Mouse (Mus musculus) limb, embryonic 10.5 days (tissue): ENCODE data around the gene Adam19. TPM values are rescaled to one million over a fixed set of nuclear protein-coding genes. Genes with fewer than 3 reads are reported as not detected.
"Not testable (repeated sequence)": the region's sequence is repeated elsewhere in the genome, so short reads cannot be mapped to it uniquely, and the experiment has no call there.

Experiments used
- DNase-seq: peaks from one replicate; pipeline ENCODE4 v3.0.0-alpha.2; 2017; ENCODE audit warnings: low spot score
- H3K27ac ChIP-seq: fragments of 300-500 bp; sonication (generic); 2 replicates; pipeline ENCODE4 v1.5.1; 2016; ENCODE audit warnings: mild to moderate bottlenecking
- H3K27me3 ChIP-seq: fragments of 300-500 bp; sonication (generic); 2 replicates; pipeline ENCODE4 v1.6.1; 2016; ENCODE audit warnings: low read depth, mild to moderate bottlenecking; ENCODE audit not compliant: poor library complexity, severe bottlenecking
- H3K36me3 ChIP-seq: fragments of 300-500 bp; sonication (generic); 2 replicates; pipeline ENCODE4 v1.6.1; 2016; ENCODE audit warnings: mild to moderate bottlenecking, moderate library complexity
- H3K4me1 ChIP-seq: fragments of 300-500 bp; sonication (generic); 2 replicates; pipeline ENCODE4 v1.6.1; 2016
- H3K4me3 ChIP-seq: fragments of 300-500 bp; sonication (generic); 2 replicates; pipeline ENCODE4 v1.5.1; 2016; ENCODE audit warnings: mild to moderate bottlenecking, moderate library complexity
- H3K9me3 ChIP-seq: fragments of 300-500 bp; sonication (generic); replicated peaks from 2 replicates; pipeline ENCODE4 v1.6.1; 2016; ENCODE audit warnings: mild to moderate bottlenecking
- WGBS: fragments of 180-500 bp; shearing (Covaris S2); methylation state at CpG from one replicate; pipeline ENCODE4 v1.1.7; 2016; 5-methylcytosine and 5-hydroxymethylcytosine counted together
- polyA plus RNA-seq: library from polyadenylated mRNA; unstranded; fragments of >200 nt; fragmentation: Nextera tagmentation; extraction: Ambion mirVana; gene quantifications from 2 replicates; pipeline ENCODE4 v1.2.1, GENCODE M21; 2016

Adam19 gene
- polyA plus RNA-seq, 1 experiment from 2014 or later: 14.4 TPM

DNA sequence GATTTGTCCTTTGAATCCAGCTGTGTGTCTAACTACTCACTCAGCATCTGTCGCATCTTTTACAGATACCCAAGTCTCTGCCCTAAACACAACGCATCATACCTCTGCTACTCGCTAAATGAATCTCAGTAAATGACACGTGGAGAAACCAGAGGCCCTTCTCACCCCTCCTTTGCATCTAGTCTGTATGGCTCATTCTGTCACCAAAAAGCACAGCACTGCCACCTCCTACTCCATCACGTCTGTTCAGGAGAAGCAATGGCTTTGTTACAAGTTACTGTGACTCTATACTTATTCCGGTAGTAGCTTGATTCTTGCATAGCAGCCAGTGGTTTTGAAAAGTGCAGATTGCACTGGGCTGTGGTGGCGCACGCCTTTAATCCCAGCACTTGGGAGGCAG, 101.2 kb downstream of the Adam19 start:
- no peak overlapping the region for H3K4me3 ChIP-seq
- no peaks in the 10 kb centered on the region for H3K4me1 ChIP-seq
- no peak overlapping the region for H3K27ac ChIP-seq
- H3K9me3 ChIP-seq: no peaks in the 10 kb centered on the region
- H3K36me3 ChIP-seq: no peaks in the 10 kb centered on the region
- no peaks in the 10 kb centered on the region for H3K27me3 ChIP-seq
- DNase-seq: no peak
- 88% methylated on average over 8 of the region's 8 CpGs for WGBS

DNA sequence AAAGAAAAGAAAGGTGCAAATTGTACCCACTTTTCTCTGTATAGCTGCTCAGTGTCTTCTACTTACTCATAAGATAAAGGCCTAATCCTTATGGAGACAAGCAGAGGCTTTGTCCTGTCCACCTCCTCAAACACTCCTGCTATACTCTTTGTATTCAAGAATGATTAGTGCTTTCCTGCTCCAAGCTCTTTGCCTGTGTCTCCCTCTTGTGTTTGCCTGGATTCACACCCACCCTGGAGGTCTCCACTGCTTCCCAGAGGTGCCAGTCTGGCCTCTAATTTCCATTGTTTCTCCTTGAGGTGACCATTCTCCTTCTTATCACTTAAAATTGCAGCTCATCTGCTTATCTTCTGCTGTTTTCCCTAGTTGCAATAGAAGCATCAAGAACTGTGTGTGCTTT, 101.7 kb downstream of the Adam19 start:
- no peak for DNase-seq
- H3K9me3 ChIP-seq: no peaks in the 10 kb centered on the region
- no peak overlapping the region for H3K27ac ChIP-seq
- H3K4me1 ChIP-seq: no peaks in the 10 kb centered on the region
- no peaks in the 10 kb centered on the region for H3K36me3 ChIP-seq
- H3K4me3 ChIP-seq: no peak overlapping the region
- no peaks in the 10 kb centered on the region for H3K27me3 ChIP-seq

DNA sequence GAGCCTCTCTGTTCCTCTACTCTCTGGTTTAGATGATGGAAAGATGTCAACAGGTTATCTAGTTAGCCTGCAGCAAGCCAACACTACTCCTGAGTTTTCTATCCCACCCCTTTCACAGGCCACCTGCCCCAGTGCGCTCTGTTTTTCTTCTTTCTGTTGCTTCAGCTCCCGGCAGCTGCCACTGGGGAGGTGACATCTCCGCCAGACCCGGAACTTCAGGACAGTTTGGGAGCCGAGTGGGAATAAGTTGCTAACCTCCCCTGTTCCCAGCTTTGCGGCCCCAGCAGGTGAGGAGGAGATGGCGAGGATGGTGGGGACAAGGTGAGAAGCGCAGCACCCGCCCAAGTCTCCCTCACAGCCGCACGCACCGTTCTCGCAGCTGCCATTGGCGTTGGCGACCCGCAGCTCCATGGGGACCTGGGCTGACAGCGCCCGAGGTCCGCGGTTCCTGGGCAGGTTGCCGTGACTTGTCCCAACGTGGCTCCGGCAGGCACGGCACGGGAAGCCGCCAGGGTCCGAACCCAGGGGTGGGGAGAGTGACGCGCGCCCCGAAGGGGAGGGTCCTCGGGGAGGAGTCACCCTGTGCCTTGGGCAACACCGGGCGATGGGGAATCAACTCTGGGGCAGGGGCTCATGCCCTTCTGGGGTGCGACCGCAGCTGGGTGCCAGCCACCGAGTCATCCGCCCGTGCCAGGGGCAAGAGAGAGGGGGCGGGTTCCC, 110.2 kb downstream of the Adam19 start, which contains the start of gene Nipal4:
TSS of gene Nipal4 (minus strand) at position 643 of the 720 bp plus-strand sequence.
- under 1% methylated on average over 40 of the region's 40 CpGs for WGBS
- Histone ChIP-seq H3K36me3 (no peaks in the 10 kb centered on the region), H3K27ac (peak within 1 kb of the TSS; percentile 59), H3K4me3 (peak within 1 kb of the TSS; percentile 65), H3K9me3 (no peaks in the 10 kb centered on the region), H3K27me3 (peaks cover 55% of the 10 kb centered on the region), H3K4me1 (peaks cover 16% of the 10 kb centered on the region)
- DNase-seq: peak; percentile 50

DNA sequence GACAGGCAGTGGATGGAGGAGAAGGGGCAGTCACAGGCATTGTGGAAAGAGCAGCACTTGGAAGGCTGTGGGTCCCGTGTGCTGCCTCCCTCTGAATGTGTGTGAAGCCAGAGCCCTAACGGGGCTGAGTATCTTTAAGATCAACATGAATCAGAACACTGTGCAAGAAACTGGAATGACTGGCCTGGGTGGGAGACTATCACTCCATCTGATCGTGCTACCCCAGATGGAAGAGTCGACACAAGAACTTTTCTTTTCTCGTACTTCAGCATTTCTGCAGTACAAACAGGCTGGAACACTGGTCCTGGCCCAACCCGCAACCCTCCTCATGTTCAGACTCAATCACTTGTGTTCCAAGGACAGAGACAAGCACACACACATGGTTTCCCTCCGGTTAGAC, 112.7 kb downstream of the Adam19 start:
- Histone ChIP-seq H3K4me3 (no peak overlapping the region), H3K9me3 (no peaks in the 10 kb centered on the region), H3K27ac (no peak overlapping the region), H3K27me3 (peaks cover 50% of the 10 kb centered on the region), H3K4me1 (peaks cover 16% of the 10 kb centered on the region), H3K36me3 (no peaks in the 10 kb centered on the region)
- WGBS: 94% methylated on average over 7 of the region's 7 CpGs
- DNase-seq: no peak

DNA sequence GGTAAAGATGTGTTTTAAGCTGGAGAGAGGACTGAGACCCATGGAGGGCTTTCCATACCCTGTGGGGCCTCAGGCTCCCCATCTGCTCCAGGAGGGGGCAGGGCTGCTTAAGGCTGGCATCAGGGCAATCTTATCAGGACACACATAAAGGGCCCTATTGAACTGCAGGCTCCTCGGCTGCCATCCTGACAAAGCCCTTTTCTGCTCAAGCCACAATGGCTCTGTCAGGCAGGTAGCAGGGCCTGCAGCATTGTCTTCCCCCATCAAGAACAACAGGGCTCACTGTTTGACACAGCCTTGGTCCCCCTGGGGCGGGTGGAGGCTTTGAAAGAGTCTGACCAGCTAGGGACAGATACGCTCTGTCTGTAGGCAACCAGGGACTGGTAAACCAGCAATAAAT, 114.1 kb downstream of the Adam19 start:
- Histone ChIP-seq H3K4me1 (peaks cover 16% of the 10 kb centered on the region), H3K36me3 (no peaks in the 10 kb centered on the region), H3K9me3 (no peaks in the 10 kb centered on the region), H3K4me3 (no peak overlapping the region), H3K27ac (no peak overlapping the region), H3K27me3 (peaks cover 37% of the 10 kb centered on the region)
- DNase-seq: no peak
- 72% methylated on average over 3 of the region's 3 CpGs for WGBS

DNA sequence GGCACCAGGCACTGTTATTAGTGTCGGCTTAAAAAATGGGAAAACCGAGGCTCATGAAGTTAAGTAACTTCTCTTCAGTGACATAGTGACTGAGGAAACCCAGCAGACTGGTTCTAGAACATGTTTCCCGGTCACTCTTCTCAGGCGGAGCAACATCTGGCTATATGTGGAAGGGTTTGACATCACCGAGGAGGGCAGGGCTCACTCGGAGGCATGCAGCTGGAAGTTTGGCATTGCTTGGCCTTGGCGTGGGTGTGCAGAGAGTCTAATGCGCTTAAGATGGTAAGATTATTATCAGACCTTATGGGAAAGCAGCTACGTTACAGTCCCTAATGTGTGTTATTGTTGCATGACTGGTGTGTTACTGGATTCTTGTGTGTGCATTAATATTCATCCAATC, 116.3 kb downstream of the Adam19 start:
- no peak overlapping the region for H3K4me3 ChIP-seq
- H3K27me3 ChIP-seq: peaks cover 15% of the 10 kb centered on the region
- 95% methylated on average over 9 of the region's 9 CpGs for WGBS
- no peak for DNase-seq
- peaks cover 7% of the 10 kb centered on the region; the same call in 1 of the 2 replicates for H3K4me1 ChIP-seq
- H3K9me3 ChIP-seq: no peaks in the 10 kb centered on the region
- no peak overlapping the region for H3K27ac ChIP-seq
- H3K36me3 ChIP-seq: no peaks in the 10 kb centered on the region

DNA sequence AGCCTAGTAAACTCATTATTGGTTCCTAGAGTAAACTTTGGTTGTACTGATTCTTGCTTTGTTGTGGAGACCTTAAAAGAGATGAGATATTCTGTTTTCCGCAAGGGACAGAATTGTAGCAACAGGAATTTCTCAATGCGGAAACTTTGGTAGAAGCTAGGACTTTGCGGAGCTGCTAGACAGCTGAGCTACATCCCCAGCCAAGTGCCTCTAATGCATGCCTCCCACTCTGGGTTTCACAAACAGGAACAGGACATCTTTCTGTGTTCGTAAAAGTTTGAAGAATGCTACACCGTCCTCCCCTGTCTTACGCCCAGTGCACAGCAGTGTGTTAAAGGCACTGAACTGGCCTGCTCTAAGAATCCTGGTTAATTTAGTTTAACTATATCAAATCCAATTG, 120.4 kb downstream of the Adam19 start:
- Histone ChIP-seq H3K9me3 (no peaks in the 10 kb centered on the region), H3K36me3 (no peaks in the 10 kb centered on the region), H3K4me3 (no peak overlapping the region), H3K27ac (no peak overlapping the region), H3K27me3 (no peaks in the 10 kb centered on the region), H3K4me1 (no peaks in the 10 kb centered on the region)
- 94% methylated on average over 6 of the region's 6 CpGs for WGBS
- no peak for DNase-seq

DNA sequence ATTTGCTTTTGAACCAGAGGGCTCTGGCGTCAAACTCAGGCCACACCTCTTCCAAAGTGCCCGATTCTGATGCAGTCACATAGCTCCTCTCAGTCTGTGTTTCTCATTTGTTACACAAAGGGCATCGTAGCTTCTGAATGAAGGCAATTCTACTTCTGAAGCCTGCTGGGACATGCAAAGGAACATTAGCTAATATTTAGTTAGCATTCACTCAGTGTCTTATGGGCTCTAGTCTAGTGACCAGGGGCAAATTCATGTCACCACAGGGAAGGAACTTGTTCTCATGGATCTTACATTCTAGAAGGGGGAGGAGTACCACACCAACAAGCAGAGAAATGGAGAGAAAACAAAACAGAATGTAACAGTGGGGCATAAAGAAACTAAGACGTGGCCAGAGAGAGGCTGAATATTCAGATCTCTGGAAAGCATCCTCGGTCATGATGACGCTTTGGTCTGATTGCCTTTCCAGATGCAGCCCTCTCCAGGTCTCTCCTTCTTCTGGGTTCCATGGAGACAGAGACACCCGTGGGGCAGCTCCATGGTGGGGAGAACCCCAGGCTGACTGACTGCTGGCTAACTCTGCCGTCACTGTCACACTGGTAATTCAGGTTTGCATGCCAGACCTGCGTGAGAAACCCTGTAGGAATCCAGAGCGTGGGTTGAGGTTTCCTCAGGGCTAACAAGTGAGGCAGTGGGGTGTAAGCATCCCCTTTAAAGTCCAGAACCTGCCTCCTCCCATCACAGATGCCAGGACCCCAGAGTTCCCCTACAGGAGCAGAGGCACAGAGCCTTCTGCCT, 121.7 kb downstream of the Adam19 start:
- no peak overlapping the region for H3K4me3 ChIP-seq
- 83% methylated on average over 10 of the region's 10 CpGs for WGBS
- H3K9me3 ChIP-seq: no peaks in the 10 kb centered on the region
- H3K36me3 ChIP-seq: no peaks in the 10 kb centered on the region
- DNase-seq: no peak
- H3K27ac ChIP-seq: no peak overlapping the region
- H3K4me1 ChIP-seq: no peaks in the 10 kb centered on the region
- no peaks in the 10 kb centered on the region for H3K27me3 ChIP-seq

DNA sequence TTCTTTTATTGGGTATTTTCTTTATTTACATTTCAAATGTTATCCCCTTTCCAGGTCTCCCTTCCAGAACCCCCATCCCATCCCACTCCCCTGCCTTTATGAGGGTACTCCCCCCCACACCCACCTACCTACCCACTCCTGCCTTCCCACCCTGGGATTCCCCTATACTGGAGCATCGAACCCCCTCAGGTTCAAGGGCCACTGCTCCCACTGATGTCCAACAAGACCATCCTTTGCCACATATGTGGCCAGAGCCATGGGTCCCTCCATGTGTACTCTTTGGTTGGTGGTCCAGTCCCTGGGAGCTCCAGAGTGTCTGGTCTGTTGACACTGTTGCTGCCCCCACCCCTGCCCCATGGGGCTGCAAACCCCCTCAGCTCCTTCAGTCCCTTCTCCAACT, 126.2 kb downstream of the Adam19 start:
- WGBS: 84% methylated on average over 1 of the region's 1 CpGs
- not testable (repeated sequence) for DNase-seq, H3K4me1 ChIP-seq

DNA sequence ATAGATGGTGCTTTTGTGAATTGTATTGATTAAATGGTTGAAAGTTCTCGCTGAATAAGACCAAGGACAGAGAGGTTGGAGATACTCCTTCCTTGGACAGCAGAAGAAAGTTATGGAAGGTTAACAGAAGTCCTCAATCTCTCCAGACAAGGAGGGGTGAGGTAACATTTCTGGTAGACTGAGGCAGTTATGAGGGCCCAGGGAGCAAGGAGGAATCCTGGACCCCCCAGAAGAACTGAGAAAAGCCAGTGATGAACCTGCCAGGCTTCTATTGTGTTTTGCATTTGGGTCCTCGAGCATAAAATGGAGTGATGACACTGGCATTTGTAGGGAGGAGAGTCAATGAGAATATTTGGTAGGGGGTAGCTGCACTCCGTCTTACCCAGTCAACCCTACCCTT, 129.2 kb downstream of the Adam19 start:
- H3K4me3 ChIP-seq: no peak overlapping the region
- no peaks in the 10 kb centered on the region for H3K9me3 ChIP-seq
- H3K27ac ChIP-seq: peak overlapping the region; percentile 11; the same call in 1 of the 2 replicates
- WGBS: 79% methylated on average over 3 of the region's 3 CpGs
- no peak for DNase-seq
- H3K36me3 ChIP-seq: no peaks in the 10 kb centered on the region
- H3K4me1 ChIP-seq: peaks cover 11% of the 10 kb centered on the region
- no peaks in the 10 kb centered on the region for H3K27me3 ChIP-seq

More for the DNA sequence above, 126.2 kb downstream of the Adam19 start:
- not testable (repeated sequence) for H3K9me3 ChIP-seq, H3K36me3 ChIP-seq, H3K27me3 ChIP-seq, H3K27ac ChIP-seq, H3K4me3 ChIP-seq

DNA sequence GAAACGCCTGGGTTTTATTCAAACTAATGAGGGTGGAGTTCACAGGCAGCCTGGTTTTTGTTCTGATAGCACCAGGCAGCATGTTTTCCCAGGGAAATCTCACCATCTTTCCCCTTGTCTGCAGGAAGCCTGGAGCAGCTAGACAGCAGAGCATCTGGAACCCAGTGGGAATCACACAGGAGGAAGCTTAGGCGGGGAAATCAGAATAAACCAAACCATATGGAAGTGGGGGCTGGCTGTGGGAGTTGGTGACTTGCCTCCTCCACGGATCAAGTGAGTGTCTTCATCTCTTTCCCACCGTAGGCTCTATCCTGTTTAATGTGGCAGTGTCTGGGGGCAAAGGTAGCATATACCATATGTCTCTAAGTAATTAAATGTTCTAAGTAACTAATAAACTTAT, 129.7 kb downstream of the Adam19 start:
- H3K36me3 ChIP-seq: no peaks in the 10 kb centered on the region
- 18% methylated on average over 4 of the region's 4 CpGs for WGBS
- H3K4me1 ChIP-seq: peaks cover 12% of the 10 kb centered on the region
- no peaks in the 10 kb centered on the region for H3K9me3 ChIP-seq
- H3K4me3 ChIP-seq: no peak overlapping the region
- H3K27ac ChIP-seq: peak overlapping the region; percentile 11; the same call in 1 of the 2 replicates
- no peaks in the 10 kb centered on the region for H3K27me3 ChIP-seq
- no peak for DNase-seq

DNA sequence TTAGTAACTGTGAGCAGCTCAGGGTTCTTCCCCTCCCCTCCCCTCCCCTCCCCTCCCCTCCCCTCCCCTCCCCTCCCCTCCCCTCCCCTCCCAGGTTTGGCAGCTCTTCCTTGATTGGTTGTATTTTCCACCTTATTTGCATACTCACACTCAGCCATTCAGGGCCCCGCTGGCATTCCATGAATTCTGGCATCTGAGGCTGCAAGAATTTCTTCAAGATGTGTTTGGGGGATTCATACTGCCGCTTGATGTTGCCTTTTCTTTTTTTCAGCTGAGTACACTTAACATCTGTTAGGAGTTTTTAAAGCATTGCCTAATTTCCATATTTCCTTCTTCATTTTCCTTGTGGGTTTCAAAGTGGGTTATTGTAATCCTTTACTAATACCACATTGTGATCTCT, 132.5 kb downstream of the Adam19 start:
- Histone ChIP-seq H3K9me3 (no peaks in the 10 kb centered on the region), H3K27ac (no peak overlapping the region), H3K27me3 (no peaks in the 10 kb centered on the region), H3K36me3 (no peaks in the 10 kb centered on the region), H3K4me3 (no peak overlapping the region), H3K4me1 (peaks cover 18% of the 10 kb centered on the region)
- no peak for DNase-seq
- 88% methylated on average over 2 of the region's 2 CpGs for WGBS

DNA sequence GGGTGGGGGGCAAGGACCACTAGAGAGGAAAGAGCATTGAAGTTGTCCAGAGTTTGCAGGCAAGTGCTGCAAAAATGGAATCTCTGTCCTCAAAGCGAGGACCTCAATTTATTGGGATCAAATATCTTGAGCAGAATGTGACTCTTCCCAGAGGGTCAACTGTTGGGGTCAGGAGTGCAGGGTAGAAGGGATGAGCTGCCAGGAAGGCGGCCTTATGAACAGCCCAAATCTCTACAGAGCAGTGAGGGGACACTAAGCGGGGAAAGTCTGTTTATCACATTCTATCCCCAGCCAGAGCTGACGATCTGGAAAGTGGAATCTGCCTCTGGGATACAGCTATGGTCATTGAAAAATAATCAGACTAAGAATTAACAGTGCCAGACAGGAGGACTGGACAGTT, 138.4 kb downstream of the Adam19 start:
- Histone ChIP-seq H3K4me3 (no peak overlapping the region), H3K9me3 (no peaks in the 10 kb centered on the region), H3K27ac (no peak overlapping the region), H3K27me3 (no peaks in the 10 kb centered on the region), H3K4me1 (peaks cover 10% of the 10 kb centered on the region; the same call in 1 of the 2 replicates), H3K36me3 (peaks cover 11% of the 10 kb centered on the region)
- no peak for DNase-seq
- WGBS: 43% methylated on average over 4 of the region's 4 CpGs
